Mouse (Mus musculus) megakaryocyte, embryonic 14.5 days (primary cell): ENCODE data around the gene Miox.

Experiments used
- FLI1 ChIP-seq: IDR thresholded peaks from 2 replicates; pipeline ENCODE4 v1.6.1; 2012; ENCODE audit warnings: low read length, inconsistent platforms, mixed read lengths
- GATA1 ChIP-seq: IDR thresholded peaks from 3 replicates; pipeline ENCODE4 v1.6.1; 2012; ENCODE audit warnings: mixed read lengths, low read length, inconsistent platforms, borderline replicate concordance

DNA sequence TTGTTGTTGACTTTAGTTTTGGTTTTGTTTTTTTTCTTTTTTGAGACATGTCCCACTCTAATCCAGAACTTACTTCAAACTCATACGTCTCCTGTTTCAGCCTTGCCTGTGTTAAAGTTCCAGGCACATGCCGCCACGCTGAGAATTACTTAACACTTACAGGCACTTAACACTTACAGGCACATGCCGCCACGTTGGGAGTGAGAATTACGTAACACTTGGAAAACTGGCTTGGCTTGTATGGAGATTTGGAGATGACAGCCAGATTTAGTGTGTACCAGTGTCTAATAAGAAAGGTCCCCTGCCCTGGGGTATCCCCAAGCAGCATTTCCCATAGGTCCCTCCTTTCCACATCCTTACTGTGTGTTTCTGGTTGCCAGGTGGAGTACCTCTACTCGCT, 28.9 kb downstream of the Miox start:
- no peak for TF ChIP-seq GATA1
- no peak for TF ChIP-seq FLI1
